Mouse (Mus musculus) liver, postnatal 0 days (tissue): Measurements from ENCODE around the gene Sdk2. TPM values are rescaled to one million over a fixed set of nuclear protein-coding genes. Genes with fewer than 3 reads are reported as not detected.

ENCODE experiments used
- ATAC-seq: fragments of 200-750 bp; cut with Nextera tagmentation; 2 replicates; pipeline ENCODE4 v1.8.0; 2017; ENCODE audit warnings: mild to moderate bottlenecking, moderate library complexity
- DNase-seq: peaks from one replicate; pipeline ENCODE4 v3.0.0-alpha.2; 2016
- H3K27ac ChIP-seq: fragments of 300-500 bp; sonication (generic); 2 replicates; pipeline ENCODE4 v1.5.1; 2014; ENCODE audit warnings: antibody characterized with exemption, moderate library complexity, mild to moderate bottlenecking, low read depth
- H3K27me3 ChIP-seq: fragments of 300-500 bp; sonication (generic); 2 replicates; pipeline ENCODE4 v1.6.1; 2014; ENCODE audit warnings: low read length, control low read depth, mixed read lengths; ENCODE audit not compliant: insufficient read depth
- H3K36me3 ChIP-seq: fragments of 300-500 bp; sonication (generic); replicated peaks from 2 replicates; pipeline ENCODE4 v1.6.1; 2014; ENCODE audit warnings: mild to moderate bottlenecking, control low read depth, low read length, moderate library complexity, mixed read lengths; ENCODE audit not compliant: insufficient read depth
- H3K4me1 ChIP-seq: fragments of 300-500 bp; sonication (generic); 2 replicates; pipeline ENCODE4 v1.6.1; 2014; ENCODE audit warnings: antibody characterized with exemption, mild to moderate bottlenecking, control low read depth; ENCODE audit not compliant: insufficient read depth
- H3K4me2 ChIP-seq: fragments of 300-500 bp; sonication (generic); 2 replicates; pipeline ENCODE4 v1.6.1; 2014; ENCODE audit warnings: low read depth, mild to moderate bottlenecking, low read length, moderate library complexity, mixed read lengths
- H3K4me3 ChIP-seq: fragments of 300-500 bp; sonication (generic); 2 replicates; pipeline ENCODE4 v1.5.1; 2014; ENCODE audit warnings: low read depth, low read length
- H3K9ac ChIP-seq: fragments of 300-500 bp; sonication (generic); replicated peaks from 2 replicates; pipeline ENCODE4 v1.6.1; 2014; ENCODE audit warnings: mild to moderate bottlenecking, moderate library complexity
- H3K9me3 ChIP-seq: fragments of 300-500 bp; sonication (generic); 2 replicates; pipeline ENCODE4 v1.6.1; 2016; ENCODE audit warnings: mild to moderate bottlenecking, control low read depth, low read length, mixed read lengths
- CTCF ChIP-seq: sonication (generic); IDR thresholded peaks from 2 replicates; pipeline ENCODE4 v1.5.1; 2016; ENCODE audit warnings: antibody characterized with exemption, low read depth
- EP300 ChIP-seq: IDR thresholded peaks from 2 replicates; pipeline ENCODE4 v1.6.1; 2016; ENCODE audit warnings: antibody characterized with exemption, low read depth, mild to moderate bottlenecking
- WGBS: fragments of 180-500 bp; shearing (Covaris S2); extraction: QIAGEN DNeasy Blood & Tissue Kit; methylation state at CpG from one replicate; pipeline ENCODE4 v1.1.7; 2014; ENCODE audit not compliant: insufficient replicate concordance; 5-methylcytosine and 5-hydroxymethylcytosine counted together
- polyA plus RNA-seq: library from polyadenylated mRNA; unstranded; fragments of >200 nt; fragmentation: Nextera tagmentation; extraction: Ambion mirVana; gene quantifications from 2 replicates; pipeline ENCODE4 v1.2.1, GENCODE M21; 2015

Sdk2 gene
- polyA plus RNA-seq, 1 experiment from 2014 or later = 0.15 TPM

DNA sequence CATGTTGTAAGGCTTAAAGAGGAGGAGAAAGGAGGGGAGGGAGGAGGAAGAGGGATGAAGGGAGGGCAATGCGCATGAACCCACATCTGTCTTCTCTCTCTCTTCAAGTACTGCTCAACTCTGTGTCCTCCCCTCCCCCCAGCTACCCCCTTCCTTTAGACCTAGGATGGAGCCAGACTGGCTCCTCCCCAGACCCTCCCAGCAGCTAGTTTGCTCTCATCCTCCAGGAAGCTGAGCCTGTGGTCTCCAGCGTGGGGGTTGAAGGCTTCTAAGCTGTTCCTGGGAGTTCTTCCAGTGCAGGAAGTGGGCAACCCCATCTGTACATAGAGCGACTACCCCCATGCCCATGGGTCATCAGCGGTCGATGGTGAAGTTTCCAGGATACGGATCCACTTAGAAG is 38.8 kb downstream of the Sdk2 start:
- H3K9ac ChIP-seq = no peak overlapping the region
- no peak overlapping the region for H3K4me3 ChIP-seq
- ATAC-seq = no peak
- no peak for DNase-seq
- no peaks in the 10 kb centered on the region for H3K9me3 ChIP-seq
- H3K4me1 ChIP-seq = no peaks in the 10 kb centered on the region
- no peak overlapping the region for H3K27ac ChIP-seq
- no peaks in the 10 kb centered on the region for H3K36me3 ChIP-seq
- 49% methylated on average over 6 of the region's 6 CpGs for WGBS
- TF ChIP-seq EP300 (no peak), CTCF (no peak)
- H3K4me2 ChIP-seq = no peak overlapping the region
- H3K27me3 ChIP-seq = no peaks in the 10 kb centered on the region

GRCm38 (mm10) chr11:114025056-114025455 is 41.8 kb downstream of the Sdk2 start:
- no peak for DNase-seq
- Histone ChIP-seq H3K4me2 (no peak overlapping the region), H3K36me3 (no peaks in the 10 kb centered on the region), H3K4me1 (no peaks in the 10 kb centered on the region), H3K9me3 (no peaks in the 10 kb centered on the region), H3K27me3 (no peaks in the 10 kb centered on the region), H3K9ac (no peak overlapping the region), H3K4me3 (no peak overlapping the region), H3K27ac (no peak overlapping the region)
- WGBS = 83% methylated on average over 2 of the region's 2 CpGs
- TF ChIP-seq CTCF (no peak), EP300 (no peak)
- ATAC-seq = no peak

DNA sequence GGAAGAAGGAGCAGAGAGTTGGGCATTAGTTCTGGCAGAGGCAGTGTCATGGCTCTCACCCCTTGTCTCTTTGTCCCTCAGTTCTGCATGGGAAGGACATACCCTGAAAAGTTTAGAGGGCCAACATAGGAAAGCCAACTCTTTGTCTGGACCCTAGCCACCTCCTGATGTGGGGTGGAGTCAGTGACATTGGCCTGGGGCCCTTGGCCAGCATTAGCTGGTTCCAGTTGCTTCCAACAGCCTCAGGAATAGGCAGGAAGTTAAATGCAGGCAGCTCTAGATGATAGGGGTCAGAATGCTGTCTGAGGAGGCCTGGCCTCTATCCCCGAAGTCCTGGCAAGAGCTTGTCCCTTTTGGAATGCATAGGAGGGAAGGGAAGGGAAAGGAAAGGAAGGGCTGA is 42.9 kb downstream of the Sdk2 start:
- no peak overlapping the region for H3K9ac ChIP-seq
- H3K4me1 ChIP-seq = no peaks in the 10 kb centered on the region
- no peak for DNase-seq
- H3K27ac ChIP-seq = no peak overlapping the region
- TF ChIP-seq EP300 = no peak
- TF ChIP-seq CTCF = no peak
- ATAC-seq = no peak
- H3K4me2 ChIP-seq = no peak overlapping the region
- no peaks in the 10 kb centered on the region for H3K9me3 ChIP-seq
- H3K4me3 ChIP-seq = no peak overlapping the region
- H3K27me3 ChIP-seq = no peaks in the 10 kb centered on the region
- 35% methylated on average over 1 of the region's 1 CpGs for WGBS
- no peaks in the 10 kb centered on the region for H3K36me3 ChIP-seq

DNA sequence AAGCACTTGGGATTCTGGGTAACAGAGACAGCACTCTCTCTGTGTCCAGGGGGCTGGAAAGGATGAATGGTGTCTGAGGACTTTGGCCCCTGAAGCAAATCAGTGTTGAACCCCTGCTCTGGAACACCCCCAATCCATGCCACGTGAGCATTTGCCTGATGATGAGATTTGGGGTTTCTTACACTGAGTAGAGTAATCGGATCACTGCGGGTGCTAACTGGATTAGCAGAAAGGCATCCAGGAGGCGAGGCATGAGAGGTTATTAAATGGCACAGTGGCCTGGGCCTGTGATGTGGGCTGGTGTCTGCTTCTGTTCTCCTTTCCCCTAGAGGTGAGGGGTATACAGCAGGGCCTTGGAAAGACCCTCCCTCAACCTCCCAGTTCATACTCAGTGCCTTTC is 44.7 kb downstream of the Sdk2 start:
- no peaks in the 10 kb centered on the region for H3K9me3 ChIP-seq
- H3K4me2 ChIP-seq = no peak overlapping the region
- DNase-seq (no peak), ATAC-seq (no peak)
- TF ChIP-seq CTCF (no peak), EP300 (no peak)
- H3K4me1 ChIP-seq = no peaks in the 10 kb centered on the region
- no peak overlapping the region for H3K9ac ChIP-seq
- H3K27me3 ChIP-seq = no peaks in the 10 kb centered on the region
- WGBS = 63% methylated on average over 4 of the region's 4 CpGs
- H3K27ac ChIP-seq = no peak overlapping the region
- H3K36me3 ChIP-seq = no peaks in the 10 kb centered on the region
- H3K4me3 ChIP-seq = no peak overlapping the region

GRCm38 (mm10) chr11:114019087-114019486 is 47.8 kb downstream of the Sdk2 start:
- 63% methylated on average over 11 of the region's 11 CpGs for WGBS
- H3K4me1 ChIP-seq = no peaks in the 10 kb centered on the region
- H3K27me3 ChIP-seq = no peaks in the 10 kb centered on the region
- no peak overlapping the region for H3K9ac ChIP-seq
- H3K36me3 ChIP-seq = no peaks in the 10 kb centered on the region
- ATAC-seq = no peak
- TF ChIP-seq CTCF = no peak
- no peak for TF ChIP-seq EP300
- no peak overlapping the region for H3K27ac ChIP-seq
- H3K4me3 ChIP-seq = no peak overlapping the region
- no peak overlapping the region for H3K4me2 ChIP-seq
- no peaks in the 10 kb centered on the region for H3K9me3 ChIP-seq
- DNase-seq = no peak

- DNase-seq = no peak
- Histone ChIP-seq H3K27ac (no peak overlapping the region), H3K36me3 (no peaks in the 10 kb centered on the region), H3K9ac (no peak overlapping the region), H3K9me3 (no peaks in the 10 kb centered on the region), H3K4me1 (no peaks in the 10 kb centered on the region), H3K4me3 (no peak overlapping the region), H3K27me3 (no peaks in the 10 kb centered on the region), H3K4me2 (no peak overlapping the region)
- WGBS = 47% methylated on average over 14 of the region's 14 CpGs
- no peak for ATAC-seq
- TF ChIP-seq CTCF (no peak), EP300 (no peak)
Observed at GRCm38 (mm10) chr11:114016889-114017392, 49.9 kb downstream of the Sdk2 start.
